8 mouse cellular contexts compared by ENCODE assay signal in genomic region chr7:19086042-19086441, GRCm38 (mm10). TPM values are rescaled to one million over a fixed set of nuclear protein-coding genes. Genes with fewer than 3 reads are reported as not detected.
DNase-seq lines count a peak whose midpoint lies in the region; ATAC-seq and TF ChIP-seq lines count a peak whose summit lies in the region.

No protein-coding gene starts in this region.

- peak; percentile 38 to 52 for ATAC-seq in hematopoietic stem cell, adult 5-6 weeks (replicated peaks in 1 of 2; ENCODE audit: insufficient read depth in 1 of 2, low FRiP score in 2 of 2, low TSS enrichment in 1 of 2, low read depth in 1 of 2, poor library complexity in 2 of 2, severe bottlenecking in 2 of 2)
- ATAC-seq in midbrain, embryonic 14.5 days (ENCODE audit: low FRiP score, low TSS enrichment): no peak

- TF ChIP-seq POLR2A in spleen, adult 2 months (IDR thresholded peaks at IDR 0.05; ENCODE audit: low read depth, low read length): no peak

- H3K4me2 ChIP-seq in midbrain, embryonic 14.5 days (ENCODE audit: low read length): no peak overlapping the region

- peaks cover 10% of the 10 kb centered on the region; the same call in 1 of the 2 replicates for H3K27me3 ChIP-seq in spleen, adult 2 months (ENCODE audit: control insufficient read depth, insufficient read depth, low read length)
- 0 out of 2 replicates have a peak, but pooled peaks cover 6% of the 10 kb centered on the region for H3K27me3 ChIP-seq in midbrain, embryonic 14.5 days (ENCODE audit: control insufficient read depth, insufficient read depth, low read length)

- peak; percentile 66 to 75 for DNase-seq in heart, adult 18-20 months
- no peak for DNase-seq in heart, adult 8-10 months (ENCODE audit: low spot score)
- DNase-seq in brain, adult 2 months (ENCODE audit: low read depth, low spot score): peak; percentile 31
- DNase-seq in lung, adult 18-20 months: peak; percentile 65 to 66
- peak; percentile 57 to 74 for DNase-seq in spleen, adult 2 months (ENCODE audit: low read depth in 1 of 2, low spot score in 2 of 2)
- no peak for DNase-seq in urinary bladder, adult 2 months (ENCODE audit: low spot score)
- DNase-seq in midbrain, embryonic 14.5 days: no peak

- WGBS in spleen, adult 2 months: 6% methylated on average over 14 of the region's 14 CpGs
- WGBS in midbrain, embryonic 14.5 days: 14% methylated on average over 14 of the region's 14 CpGs

- H3K9me3 ChIP-seq in midbrain, embryonic 14.5 days (ENCODE audit: control insufficient read depth, low read length): no peaks in the 10 kb centered on the region

- peaks cover 1% of the 10 kb centered on the region; the same call in 1 of the 2 replicates for H3K36me3 ChIP-seq in spleen, adult 2 months (ENCODE audit: control insufficient read depth, insufficient read depth, low read length)
- H3K36me3 ChIP-seq in midbrain, embryonic 14.5 days (ENCODE audit: control insufficient read depth, insufficient read depth, low read length): peaks cover 73% of the 10 kb centered on the region

- no peak overlapping the region for H3K27ac ChIP-seq in spleen, adult 2 months (ENCODE audit: insufficient read depth, low read length)
- H3K27ac ChIP-seq in midbrain, embryonic 14.5 days (replicated peaks; ENCODE audit: low read depth, low read length): no peak overlapping the region

- no peak for TF ChIP-seq CTCF in spleen, adult 2 months (IDR thresholded peaks at IDR 0.05; ENCODE audit: extremely low read depth, insufficient read depth, insufficient read length, insufficient replicate concordance)

- peaks cover 26% of the 10 kb centered on the region for H3K4me1 ChIP-seq in spleen, adult 2 months (ENCODE audit: control insufficient read depth, insufficient read depth, insufficient read length)
- no peaks in the 10 kb centered on the region for H3K4me1 ChIP-seq in midbrain, embryonic 14.5 days (ENCODE audit: control insufficient read depth, insufficient read depth, low read length)

- H3K4me3 ChIP-seq in spleen, adult 2 months (ENCODE audit: extremely low read depth, insufficient read depth, insufficient read length): peak overlapping the region; percentile 11; the same call in 1 of the 2 replicates
- no peak overlapping the region for H3K4me3 ChIP-seq in midbrain, embryonic 14.5 days (replicated peaks; ENCODE audit: low read depth, low read length)

- no peak overlapping the region for H3K9ac ChIP-seq in midbrain, embryonic 14.5 days (replicated peaks; ENCODE audit: low read length)

RNA-seq across cellular contexts. Expression of gene Dmpk, which starts 2.4 kb away (rescaled TPM):
- total RNA-seq in heart, adult 18-20 months (2021): 100 to 1,000 TPM; 503 to 516 TPM
- 100 to 1,000 TPM; 532 to 655 (median 581) TPM for total RNA-seq in heart, adult 8-10 months (2022)
- total RNA-seq in hematopoietic stem cell, adult 5-6 weeks (2017): 3.6 TPM in 1 of 2 replicates, not detected in the other
- polyA plus RNA-seq in spleen, adult 2 months (2012; rRNA removed): 175 and 182 TPM in 2 replicates
- 525 and 848 TPM in 2 replicates for polyA plus RNA-seq in urinary bladder, adult 2 months (2012; rRNA removed)
- polyA plus RNA-seq in midbrain, embryonic 14.5 days (2014; fragmentation: Nextera tagmentation; extraction: Ambion mirVana): 9.8 and 13.2 TPM in 2 replicates

RNA-seq across cellular contexts. Expression of gene Six5, which starts 8.4 kb away (rescaled TPM):
- total RNA-seq in heart, adult 18-20 months (2021): 1 to 10 TPM; 5.6 to 6.8 TPM
- total RNA-seq in heart, adult 8-10 months (2022): 1 to 10 TPM; 5.8 to 9.9 (median 7.8) TPM
- total RNA-seq in hematopoietic stem cell, adult 5-6 weeks (2017): 7.9 and 9.3 TPM in 2 replicates
- polyA plus RNA-seq in spleen, adult 2 months (2012; rRNA removed): 9.1 and 9.8 TPM in 2 replicates
- polyA plus RNA-seq in urinary bladder, adult 2 months (2012; rRNA removed): 59.1 and 60.2 TPM in 2 replicates
- polyA plus RNA-seq in midbrain, embryonic 14.5 days (2014; fragmentation: Nextera tagmentation; extraction: Ambion mirVana): 1.5 and 2.5 TPM in 2 replicates

RNA-seq across cellular contexts. Expression of gene Dmwd, which starts 10.0 kb away (rescaled TPM):
- 10 to 100 TPM; 44.6 to 46.6 TPM for total RNA-seq in heart, adult 18-20 months (2021)
- total RNA-seq in heart, adult 8-10 months (2022): 10 to 100 TPM; 49.9 to 57.5 (median 54.0) TPM
- total RNA-seq in hematopoietic stem cell, adult 5-6 weeks (2017): 13.5 TPM in 2 replicates
- polyA plus RNA-seq in spleen, adult 2 months (2012; rRNA removed): 26.6 and 31.9 TPM in 2 replicates
- 44.9 and 46.4 TPM in 2 replicates for polyA plus RNA-seq in urinary bladder, adult 2 months (2012; rRNA removed)
- 33.2 and 39.2 TPM in 2 replicates for polyA plus RNA-seq in midbrain, embryonic 14.5 days (2014; fragmentation: Nextera tagmentation; extraction: Ambion mirVana)

RNA-seq across cellular contexts. Expression of gene Rsph6a, which starts 31.6 kb away (rescaled TPM):
- total RNA-seq in heart, adult 18-20 months (2021): not detected
- not detected for total RNA-seq in heart, adult 8-10 months (2022)
- total RNA-seq in hematopoietic stem cell, adult 5-6 weeks (2017): not detected in 2 replicates
- 0.06 TPM in 1 of 2 replicates, not detected in the other for polyA plus RNA-seq in spleen, adult 2 months (2012; rRNA removed)
- 0.03 TPM in 1 of 2 replicates, not detected in the other for polyA plus RNA-seq in urinary bladder, adult 2 months (2012; rRNA removed)
- polyA plus RNA-seq in midbrain, embryonic 14.5 days (2014; fragmentation: Nextera tagmentation; extraction: Ambion mirVana): 0.12 and 0.21 TPM in 2 replicates

RNA-seq across cellular contexts. Expression of gene Gm4969, which starts 32.1 kb away (rescaled TPM):
- total RNA-seq in heart, adult 18-20 months (2021): not detected
- total RNA-seq in heart, adult 8-10 months (2022): not detected
- 0.50 and 1.1 TPM in 2 replicates for total RNA-seq in hematopoietic stem cell, adult 5-6 weeks (2017)
- 0.02 TPM in 1 of 2 replicates, not detected in the other for polyA plus RNA-seq in spleen, adult 2 months (2012; rRNA removed)
- 0.13 and 0.40 TPM in 2 replicates for polyA plus RNA-seq in urinary bladder, adult 2 months (2012; rRNA removed)
- 5.2 and 5.8 TPM in 2 replicates for polyA plus RNA-seq in midbrain, embryonic 14.5 days (2014; fragmentation: Nextera tagmentation; extraction: Ambion mirVana)

Comparison
In these comparisons a context has a peak if more than half of its experiments do, and no peak if none do; other contexts are left out.
1. DNase-seq: peak in heart, adult 18-20 months (2 of 2), brain, adult 2 months (single experiment), lung, adult 18-20 months (2 of 2) and spleen, adult 2 months (2 of 2); none in heart, adult 8-10 months (single experiment), urinary bladder, adult 2 months (single experiment) and midbrain, embryonic 14.5 days (single experiment).
2. RNA of gene Dmpk, which starts 2.4 kb away (total RNA-seq): 532 to 655 TPM in heart, adult 8-10 months and 503 to 516 TPM in heart, adult 18-20 months; 3.6 TPM in hematopoietic stem cell, adult 5-6 weeks; every median in the first group is over 100 times any median in the second.